Mouse (Mus musculus) stomach, embryonic 16.5 days (tissue): Measurements from ENCODE around the gene Nme4. TPM values are rescaled to one million over a fixed set of nuclear protein-coding genes. Genes with fewer than 3 reads are reported as not detected.
"Not testable (repeated sequence)": the region's sequence is repeated elsewhere in the genome, so short reads cannot be mapped to it uniquely, and the experiment has no call there.

Source experiments
- ATAC-seq: fragments of 200-750 bp; cut with Nextera tagmentation; 2 replicates; pipeline ENCODE4 v1.8.0; 2017; ENCODE audit warnings: moderate number of reproducible peaks, moderate TSS enrichment; ENCODE audit not compliant: insufficient read depth, low FRiP score
- H3K27ac ChIP-seq: fragments of 300-500 bp; sonication (generic); 2 replicates; pipeline ENCODE4 v1.5.1; 2014; ENCODE audit warnings: low read length
- H3K27me3 ChIP-seq: fragments of 300-500 bp; sonication (generic); 2 replicates; pipeline ENCODE4 v1.6.1; 2014; ENCODE audit warnings: low read length, control low read depth, mixed read lengths; ENCODE audit not compliant: control insufficient read depth, insufficient read depth
- H3K36me3 ChIP-seq: fragments of 300-500 bp; sonication (generic); 2 replicates; pipeline ENCODE4 v1.6.1; 2014; ENCODE audit warnings: low read length; ENCODE audit not compliant: control insufficient read depth, insufficient read depth
- H3K4me1 ChIP-seq: fragments of 300-500 bp; sonication (generic); 2 replicates; pipeline ENCODE4 v1.6.1; 2014; ENCODE audit warnings: low read length, control low read depth, mixed read lengths; ENCODE audit not compliant: control insufficient read depth, insufficient read depth
- H3K4me2 ChIP-seq: fragments of 300-500 bp; sonication (generic); 2 replicates; pipeline ENCODE4 v1.6.1; 2014; ENCODE audit warnings: low read depth, low read length, mixed read lengths
- H3K4me3 ChIP-seq: fragments of 300-500 bp; sonication (generic); replicated peaks from 2 replicates; pipeline ENCODE4 v1.5.1; 2014; ENCODE audit warnings: mild to moderate bottlenecking, low read length
- H3K9ac ChIP-seq: fragments of 300-500 bp; sonication (generic); 2 replicates; pipeline ENCODE4 v1.6.1; 2014; ENCODE audit warnings: low read length
- H3K9me3 ChIP-seq: fragments of 300-500 bp; sonication (generic); replicated peaks from 2 replicates; pipeline ENCODE4 v1.6.1; 2016; ENCODE audit warnings: low read length, control low read depth; ENCODE audit not compliant: control insufficient read depth
- WGBS: fragments of 180-500 bp; shearing (Covaris S2); extraction: QIAGEN DNeasy Blood & Tissue Kit; methylation state at CpG from one replicate; pipeline ENCODE4 v1.1.7; 2014; 5-methylcytosine and 5-hydroxymethylcytosine counted together
- polyA plus RNA-seq: library from polyadenylated mRNA; unstranded; fragments of >200 nt; fragmentation: Nextera tagmentation; extraction: Ambion mirVana; gene quantifications from 2 replicates; pipeline ENCODE4 v1.2.1, GENCODE M21; 2015

Nme4 gene
- polyA plus RNA-seq, 1 experiment from 2014 or later, result 67.7 TPM

- Histone ChIP-seq H3K4me1 (peaks cover 17% of the 10 kb centered on the region), H3K4me2 (no peak overlapping the region), H3K9ac (no peak overlapping the region), H3K9me3 (no peaks in the 10 kb centered on the region), H3K27ac (peak overlapping the region; percentile 70; the same call in 1 of the 2 replicates), H3K4me3 (no peak overlapping the region), H3K27me3 (peaks cover 58% of the 10 kb centered on the region), H3K36me3 (no peaks in the 10 kb centered on the region)
- WGBS, result 70% methylated on average over 7 of the region's 7 CpGs
- no peak for ATAC-seq
Observed at GRCm38 (mm10) chr17:26115205-26115898, 19.9 kb upstream of the Nme4 start.

GRCm38 (mm10) chr17:26114461-26114860 is 19.1 kb upstream of the Nme4 start:
- not testable (repeated sequence) for ATAC-seq, H3K27ac ChIP-seq, H3K4me3 ChIP-seq, H3K9ac ChIP-seq, H3K36me3 ChIP-seq, H3K9me3 ChIP-seq, H3K4me2 ChIP-seq
- WGBS, result 65% methylated on average over 7 of the region's 7 CpGs
- H3K4me1 ChIP-seq, result peaks cover 10% of the 10 kb centered on the region; the same call in 1 of the 2 replicates
- peaks cover 58% of the 10 kb centered on the region for H3K27me3 ChIP-seq

- Histone ChIP-seq H3K4me1 (peaks cover 10% of the 10 kb centered on the region; the same call in 1 of the 2 replicates), H3K27me3 (peaks cover 58% of the 10 kb centered on the region), H3K9me3 (no peaks in the 10 kb centered on the region), H3K36me3 (no peaks in the 10 kb centered on the region), H3K9ac (peak overlapping the region; percentile 74), H3K4me2 (peak overlapping the region; percentile 93), H3K4me3 (peak overlapping the region; percentile 62), H3K27ac (no peak overlapping the region)
- WGBS, result 16% methylated on average over 8 of the region's 8 CpGs
- no peak for ATAC-seq
Observed at GRCm38 (mm10) chr17:26114061-26114460, 18.7 kb upstream of the Nme4 start.

- Histone ChIP-seq H3K27me3 (peaks cover 54% of the 10 kb centered on the region), H3K4me3 (peak within 1 kb of the TSS; percentile 62), H3K4me1 (peaks cover 10% of the 10 kb centered on the region; the same call in 1 of the 2 replicates), H3K36me3 (no peaks in the 10 kb centered on the region), H3K27ac (peak within 1 kb of the TSS; percentile 29; the same call in 1 of the 2 replicates), H3K9me3 (no peaks in the 10 kb centered on the region), H3K4me2 (peak within 1 kb of the TSS; percentile 93), H3K9ac (peak within 1 kb of the TSS; percentile 74)
- WGBS, result under 1% methylated on average over 75 of the region's 75 CpGs
- ATAC-seq, result peak; percentile 82
Observed at GRCm38 (mm10) chr17:26113181-26113948, 18.0 kb upstream of the Nme4 start, which contains the start of gene Tmem8. Gene Tmem8, plus strand, starts transcription at chr17:26113299.

- Histone ChIP-seq H3K36me3 (no peaks in the 10 kb centered on the region), H3K4me1 (peaks cover 10% of the 10 kb centered on the region; the same call in 1 of the 2 replicates), H3K4me3 (peak overlapping the region; percentile 62), H3K9ac (peak overlapping the region; percentile 74), H3K27me3 (peaks cover 54% of the 10 kb centered on the region), H3K9me3 (no peaks in the 10 kb centered on the region), H3K4me2 (peak overlapping the region; percentile 93), H3K27ac (no peak overlapping the region)
- no peak for ATAC-seq
- WGBS, result 20% methylated on average over 14 of the region's 14 CpGs
Observed at GRCm38 (mm10) chr17:26112751-26113150, 17.3 kb upstream of the Nme4 start.

GRCm38 (mm10) chr17:26111722-26112121 is 16.3 kb upstream of the Nme4 start:
- ATAC-seq, result no peak
- Histone ChIP-seq H3K27me3 (peaks cover 54% of the 10 kb centered on the region), H3K4me2 (no peak overlapping the region), H3K9me3 (no peaks in the 10 kb centered on the region), H3K36me3 (no peaks in the 10 kb centered on the region), H3K4me3 (no peak overlapping the region), H3K27ac (no peak overlapping the region), H3K9ac (no peak overlapping the region), H3K4me1 (peaks cover 10% of the 10 kb centered on the region; the same call in 1 of the 2 replicates)
- 25% methylated on average over 4 of the region's 4 CpGs for WGBS

GRCm38 (mm10) chr17:26111024-26111423 is 15.6 kb upstream of the Nme4 start:
- ATAC-seq, result no peak
- 14% methylated on average over 4 of the region's 4 CpGs for WGBS
- no peak overlapping the region for H3K4me2 ChIP-seq
- no peak overlapping the region for H3K9ac ChIP-seq
- H3K27me3 ChIP-seq, result peaks cover 49% of the 10 kb centered on the region
- H3K4me1 ChIP-seq, result peaks cover 10% of the 10 kb centered on the region; the same call in 1 of the 2 replicates
- no peak overlapping the region for H3K27ac ChIP-seq
- no peaks in the 10 kb centered on the region for H3K36me3 ChIP-seq
- H3K9me3 ChIP-seq, result no peaks in the 10 kb centered on the region
- no peak overlapping the region for H3K4me3 ChIP-seq

- Histone ChIP-seq H3K9ac (no peak overlapping the region), H3K4me3 (no peak overlapping the region), H3K4me2 (no peak overlapping the region), H3K27ac (no peak overlapping the region), H3K36me3 (no peaks in the 10 kb centered on the region), H3K27me3 (peaks cover 41% of the 10 kb centered on the region), H3K9me3 (no peaks in the 10 kb centered on the region), H3K4me1 (peaks cover 10% of the 10 kb centered on the region; the same call in 1 of the 2 replicates)
- no peak for ATAC-seq
- WGBS, result 34% methylated on average over 4 of the region's 4 CpGs
Observed at GRCm38 (mm10) chr17:26110156-26110555, 14.8 kb upstream of the Nme4 start.

GRCm38 (mm10) chr17:26105619-26106018 is 10.2 kb upstream of the Nme4 start:
- no peak overlapping the region for H3K4me3 ChIP-seq
- ATAC-seq, result no peak
- H3K4me2 ChIP-seq, result no peak overlapping the region
- H3K27ac ChIP-seq, result no peak overlapping the region
- H3K9ac ChIP-seq, result no peak overlapping the region
- no peaks in the 10 kb centered on the region for H3K4me1 ChIP-seq
- no peaks in the 10 kb centered on the region for H3K9me3 ChIP-seq
- peaks cover 2% of the 10 kb centered on the region for H3K27me3 ChIP-seq
- H3K36me3 ChIP-seq, result no peaks in the 10 kb centered on the region
- 59% methylated on average over 4 of the region's 4 CpGs for WGBS
